Mouse (Mus musculus) heart, embryonic 16.5 days (tissue): ENCODE data around the gene Ak4. TPM values are rescaled to one million over a fixed set of nuclear protein-coding genes. Genes with fewer than 3 reads are reported as not detected.

ENCODE experiments used
- ATAC-seq: fragments of 200-750 bp; cut with Nextera tagmentation; replicated peaks from 2 replicates; pipeline ENCODE4 v1.8.0; 2017; ENCODE audit warnings: moderate number of reproducible peaks; ENCODE audit not compliant: insufficient read depth, low FRiP score; ENCODE audit errors: extremely low read depth
- H3K27ac ChIP-seq: fragments of 300-500 bp; sonication (generic); 2 replicates; pipeline ENCODE4 v1.5.1; 2014; ENCODE audit warnings: mild to moderate bottlenecking, low read length, control low read depth, moderate library complexity
- H3K27me3 ChIP-seq: fragments of 300-500 bp; sonication (generic); 2 replicates; pipeline ENCODE4 v1.6.1; 2014; ENCODE audit warnings: low read length, mixed read lengths; ENCODE audit not compliant: control insufficient read depth, insufficient read depth
- H3K36me3 ChIP-seq: fragments of 300-500 bp; sonication (generic); 2 replicates; pipeline ENCODE4 v1.6.1; 2014; ENCODE audit not compliant: control insufficient read depth, insufficient read depth
- H3K4me1 ChIP-seq: fragments of 300-500 bp; sonication (generic); 2 replicates; pipeline ENCODE4 v1.6.1; 2014; ENCODE audit warnings: low read length, mixed read lengths; ENCODE audit not compliant: control insufficient read depth, insufficient read depth
- H3K4me2 ChIP-seq: fragments of 300-500 bp; sonication (generic); 2 replicates; pipeline ENCODE4 v1.6.1; 2014; ENCODE audit warnings: low read depth, mild to moderate bottlenecking, control low read depth, low read length
- H3K4me3 ChIP-seq: fragments of 300-500 bp; sonication (generic); 2 replicates; pipeline ENCODE4 v1.5.1; 2014; ENCODE audit warnings: mild to moderate bottlenecking, control low read depth, low read length
- H3K9ac ChIP-seq: fragments of 300-500 bp; sonication (generic); 2 replicates; pipeline ENCODE4 v1.6.1; 2014; ENCODE audit warnings: low read length, control low read depth
- H3K9me3 ChIP-seq: fragments of 300-500 bp; sonication (generic); replicated peaks from 2 replicates; pipeline ENCODE4 v1.6.1; 2016; ENCODE audit warnings: low read length; ENCODE audit not compliant: control insufficient read depth
- WGBS: fragments of 180-500 bp; shearing (Covaris S2); extraction: QIAGEN DNeasy Blood & Tissue Kit; methylation state at CpG from one replicate; pipeline ENCODE4 v1.1.7; 2014; 5-methylcytosine and 5-hydroxymethylcytosine counted together
- polyA plus RNA-seq: library from polyadenylated mRNA; unstranded; fragments of >200 nt; fragmentation: Nextera tagmentation; extraction: Ambion mirVana; gene quantifications from 2 replicates; pipeline ENCODE4 v1.2.1, GENCODE M21; 2015

The Ak4 gene
- polyA plus RNA-seq, 1 experiment from 2014 or later = 23.6 TPM

DNA sequence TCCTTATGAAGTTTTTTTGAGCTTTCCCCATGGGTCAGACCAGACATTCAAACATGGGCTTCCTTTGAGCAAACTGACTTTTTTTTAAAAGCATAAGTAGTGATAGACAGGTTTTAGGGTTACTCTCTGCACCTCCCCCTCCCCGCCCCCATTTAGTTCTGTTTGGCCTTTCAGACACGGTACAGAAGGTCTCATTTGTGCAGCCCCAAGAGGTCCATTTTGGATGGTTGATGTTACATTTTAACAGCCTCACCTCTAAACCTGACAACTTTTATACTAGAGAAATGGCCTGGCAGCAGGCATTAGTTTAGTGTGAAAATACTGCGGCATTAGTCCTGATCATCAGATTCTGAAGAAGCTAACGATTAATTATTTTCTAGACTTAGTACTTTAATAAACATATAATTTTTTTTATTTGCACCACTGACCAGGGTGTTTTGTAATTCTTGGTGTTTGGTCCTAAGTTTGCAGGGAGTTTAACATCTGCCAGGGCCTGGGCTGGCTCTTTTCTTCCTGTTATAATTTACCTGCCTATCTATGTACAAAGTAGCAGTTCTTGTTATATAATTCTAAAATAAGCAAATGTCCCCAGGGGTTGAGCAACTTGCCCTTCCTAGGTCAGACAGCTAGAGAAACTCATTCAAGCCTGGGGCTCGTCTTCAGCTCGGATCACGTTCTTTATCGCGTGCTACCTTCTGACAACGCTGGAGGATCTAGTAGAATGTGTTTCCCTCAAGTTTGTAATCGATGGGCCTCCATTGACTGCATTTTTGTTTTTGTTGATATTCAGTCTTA lies 9.0 kb downstream of the Ak4 start:
- Histone ChIP-seq H3K4me2 (no peak overlapping the region), H3K27ac (no peak overlapping the region), H3K4me1 (peaks cover 5% of the 10 kb centered on the region), H3K9ac (no peak overlapping the region), H3K9me3 (no peaks in the 10 kb centered on the region), H3K36me3 (no peaks in the 10 kb centered on the region; the same call in 1 of the 2 replicates), H3K4me3 (no peak overlapping the region), H3K27me3 (no peaks in the 10 kb centered on the region)
- no peak for ATAC-seq
- 81% methylated on average over 11 of the region's 11 CpGs for WGBS

DNA sequence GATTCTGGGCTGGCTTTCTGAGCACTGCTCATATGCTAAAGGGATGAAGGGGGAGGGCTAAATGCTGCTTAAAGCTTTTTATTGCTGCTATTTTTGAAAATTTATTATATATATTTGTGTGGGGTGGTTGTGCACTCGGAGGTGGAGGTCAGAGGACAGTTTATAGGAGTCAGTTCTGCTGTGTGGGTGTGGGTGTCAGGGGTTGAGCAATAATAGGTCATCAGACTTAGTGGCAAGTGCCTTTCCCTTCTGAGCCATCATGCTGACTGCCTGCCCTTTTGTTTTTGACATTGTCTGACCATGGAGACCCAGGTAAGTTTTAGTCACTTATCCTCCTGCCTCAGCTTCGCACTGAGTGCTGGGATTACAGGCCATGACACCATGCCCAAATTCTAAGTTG lies 10.0 kb downstream of the Ak4 start:
- peaks cover 6% of the 10 kb centered on the region for H3K4me1 ChIP-seq
- no peaks in the 10 kb centered on the region for H3K36me3 ChIP-seq
- H3K27me3 ChIP-seq = no peaks in the 10 kb centered on the region
- no peak for ATAC-seq
- no peak overlapping the region for H3K9ac ChIP-seq
- 83% methylated on average over 2 of the region's 2 CpGs for WGBS
- no peak overlapping the region for H3K4me3 ChIP-seq
- no peak overlapping the region for H3K27ac ChIP-seq
- no peak overlapping the region for H3K4me2 ChIP-seq
- H3K9me3 ChIP-seq = no peaks in the 10 kb centered on the region

DNA sequence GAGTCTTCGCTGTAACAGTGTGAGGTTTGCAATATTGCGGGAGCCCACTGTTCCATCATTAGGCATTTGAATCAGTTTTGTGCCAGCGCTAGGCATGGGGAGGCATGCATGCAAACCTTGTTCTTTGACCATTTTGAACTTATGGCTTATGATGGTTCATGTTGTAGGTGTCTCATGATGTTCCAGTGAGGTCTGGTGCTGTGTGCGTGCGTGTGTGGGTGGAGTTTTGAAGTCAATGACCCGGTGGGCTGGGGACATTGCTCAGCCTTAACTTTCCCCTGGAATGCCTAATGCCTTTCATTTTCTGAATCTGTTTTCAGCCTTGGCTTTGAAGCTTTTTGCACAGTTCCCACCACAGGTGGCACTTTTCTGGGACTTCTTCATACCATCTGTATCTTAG lies 10.9 kb downstream of the Ak4 start:
- no peak for ATAC-seq
- Histone ChIP-seq H3K27ac (no peak overlapping the region), H3K27me3 (no peaks in the 10 kb centered on the region), H3K4me1 (peaks cover 6% of the 10 kb centered on the region), H3K9me3 (no peaks in the 10 kb centered on the region), H3K36me3 (no peaks in the 10 kb centered on the region), H3K4me3 (no peak overlapping the region), H3K4me2 (no peak overlapping the region), H3K9ac (no peak overlapping the region)
- WGBS = 95% methylated on average over 6 of the region's 6 CpGs

DNA sequence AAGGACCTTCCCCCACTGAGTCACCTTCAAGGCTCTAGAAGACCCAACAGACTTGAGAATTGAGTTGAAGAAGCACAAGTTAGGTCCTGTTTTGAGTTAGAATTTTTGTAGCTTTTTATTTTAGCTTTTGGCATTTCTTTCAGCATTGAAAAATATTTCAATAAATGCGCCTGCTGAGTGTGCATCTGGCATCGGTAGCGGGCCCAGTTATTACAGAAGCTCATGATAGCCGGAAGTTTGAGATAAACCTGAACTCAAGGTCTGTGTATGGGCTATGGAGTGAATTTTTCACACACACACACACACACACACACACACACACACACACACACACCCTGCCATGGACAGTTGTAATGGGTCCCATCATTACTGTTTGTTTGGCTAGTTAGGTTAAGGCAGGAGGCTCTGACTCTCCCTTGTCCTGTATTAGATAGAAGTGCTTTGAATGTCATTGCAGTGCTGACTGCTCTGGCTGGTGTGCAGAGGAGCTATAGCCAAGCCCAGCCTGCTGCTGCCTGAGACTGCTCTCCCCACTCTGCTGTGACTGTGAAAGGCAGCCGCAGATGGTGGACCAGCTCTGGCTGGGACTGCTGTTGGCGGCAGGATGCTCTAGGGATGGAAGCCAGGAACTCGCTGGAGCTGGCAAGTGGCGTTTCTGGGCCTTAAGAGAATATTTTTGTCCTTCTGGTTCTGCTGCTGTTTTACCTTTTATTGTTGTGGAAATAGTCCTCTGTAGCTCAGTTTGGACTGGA lies 17.9 kb downstream of the Ak4 start:
- H3K4me1 ChIP-seq = peaks cover 57% of the 10 kb centered on the region
- H3K4me3 ChIP-seq = no peak overlapping the region
- WGBS = 38% methylated on average over 8 of the region's 8 CpGs
- no peaks in the 10 kb centered on the region for H3K27me3 ChIP-seq
- ATAC-seq = peak; percentile 60
- peak overlapping the region; percentile 95 for H3K27ac ChIP-seq
- peak overlapping the region; percentile 56; the same call in 1 of the 2 replicates for H3K4me2 ChIP-seq
- peak overlapping the region; percentile 45 for H3K9ac ChIP-seq
- no peaks in the 10 kb centered on the region for H3K36me3 ChIP-seq
- no peaks in the 10 kb centered on the region for H3K9me3 ChIP-seq

DNA sequence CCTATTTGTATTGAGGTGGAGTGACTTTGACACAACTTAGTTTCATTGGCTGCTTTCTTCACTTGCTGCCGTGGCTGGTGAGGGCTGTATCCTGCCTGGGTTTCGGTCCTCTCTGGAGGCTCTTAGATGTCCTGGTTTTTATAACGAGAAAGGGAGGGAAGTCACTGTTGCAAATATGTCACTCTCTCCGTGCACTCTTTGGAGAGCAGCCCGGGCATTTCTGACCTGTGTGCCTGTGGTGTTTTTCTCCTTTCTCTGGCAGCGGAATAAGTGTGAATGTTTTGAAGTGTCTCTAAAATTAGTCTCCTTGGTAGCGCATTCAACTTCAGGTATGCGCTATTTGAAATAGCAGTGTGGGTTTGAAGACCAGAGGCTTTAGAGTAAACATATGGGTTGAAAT lies 19.2 kb downstream of the Ak4 start:
- no peak overlapping the region; the same call in 1 of the 2 replicates for H3K4me3 ChIP-seq
- H3K4me2 ChIP-seq = peak overlapping the region; percentile 56
- H3K9ac ChIP-seq = peak overlapping the region; percentile 21
- no peaks in the 10 kb centered on the region for H3K36me3 ChIP-seq
- no peaks in the 10 kb centered on the region for H3K9me3 ChIP-seq
- peaks cover 57% of the 10 kb centered on the region for H3K4me1 ChIP-seq
- no peaks in the 10 kb centered on the region for H3K27me3 ChIP-seq
- peak; percentile 76 for ATAC-seq
- H3K27ac ChIP-seq = peak overlapping the region; percentile 95
- WGBS = 21% methylated on average over 8 of the region's 8 CpGs

DNA sequence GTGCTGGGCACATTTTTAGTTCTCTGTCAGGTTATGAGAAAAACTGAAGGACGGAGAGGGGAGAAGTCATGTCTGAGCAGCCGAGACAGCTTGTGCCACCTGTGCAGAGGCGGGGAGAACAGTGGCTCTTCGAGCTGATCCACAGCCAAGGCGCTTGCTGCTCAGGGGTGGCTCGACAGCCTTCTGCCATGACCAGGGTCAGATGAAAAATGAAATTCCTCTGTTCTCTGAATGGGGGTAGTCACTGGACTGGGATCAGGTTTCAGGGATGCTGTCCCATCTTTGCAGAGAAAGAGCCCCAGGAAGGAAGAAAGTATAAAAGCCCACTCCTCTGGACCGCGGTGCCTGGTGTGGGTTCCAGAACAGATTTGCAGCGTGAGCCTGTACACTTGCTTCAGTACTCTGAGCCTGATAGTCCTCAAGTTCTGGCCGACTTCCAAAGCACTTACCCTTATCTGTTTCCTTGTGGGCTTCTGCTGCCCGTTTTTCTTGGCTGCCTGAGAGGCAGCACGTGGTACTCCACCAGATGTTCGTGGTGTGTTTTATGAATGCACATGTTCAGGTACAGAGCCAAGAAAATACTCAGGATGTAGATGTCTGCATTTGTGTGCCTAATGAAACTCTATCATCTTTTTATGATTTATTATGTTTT lies 20.8 kb downstream of the Ak4 start:
- Histone ChIP-seq H3K4me3 (peak overlapping the region; percentile 6; the same call in 1 of the 2 replicates), H3K9ac (peak overlapping the region; percentile 59), H3K9me3 (no peaks in the 10 kb centered on the region), H3K36me3 (no peaks in the 10 kb centered on the region), H3K4me1 (peaks cover 65% of the 10 kb centered on the region), H3K4me2 (peak overlapping the region; percentile 58), H3K27ac (peak overlapping the region; percentile 94), H3K27me3 (no peaks in the 10 kb centered on the region)
- WGBS = 8% methylated on average over 13 of the region's 13 CpGs
- peak; percentile 89 for ATAC-seq

DNA sequence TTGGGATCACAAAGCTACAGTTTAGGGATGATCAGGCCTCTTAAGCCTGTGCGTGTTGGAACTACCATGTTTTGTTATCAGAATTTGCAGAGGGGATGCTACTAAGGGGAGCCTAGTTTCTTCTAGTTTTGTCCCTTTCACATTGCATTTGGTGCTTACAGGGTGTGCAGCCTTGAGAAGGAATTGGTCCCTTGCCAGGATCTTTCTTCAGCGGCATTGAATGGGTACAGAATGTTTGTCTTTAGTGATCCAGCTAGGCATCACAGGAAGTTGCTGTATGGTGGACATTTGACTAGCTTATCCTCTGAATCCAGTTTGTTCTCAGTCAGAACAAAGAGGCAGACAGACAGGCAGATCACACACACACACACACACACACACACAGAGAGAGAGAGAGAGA lies 23.7 kb downstream of the Ak4 start:
- Histone ChIP-seq H3K4me3 (no peak overlapping the region), H3K36me3 (no peaks in the 10 kb centered on the region), H3K4me1 (peaks cover 46% of the 10 kb centered on the region), H3K27ac (no peak overlapping the region), H3K9ac (no peak overlapping the region), H3K4me2 (no peak overlapping the region), H3K27me3 (no peaks in the 10 kb centered on the region), H3K9me3 (no peaks in the 10 kb centered on the region)
- WGBS = 45% methylated on average over 2 of the region's 2 CpGs
- no peak for ATAC-seq

DNA sequence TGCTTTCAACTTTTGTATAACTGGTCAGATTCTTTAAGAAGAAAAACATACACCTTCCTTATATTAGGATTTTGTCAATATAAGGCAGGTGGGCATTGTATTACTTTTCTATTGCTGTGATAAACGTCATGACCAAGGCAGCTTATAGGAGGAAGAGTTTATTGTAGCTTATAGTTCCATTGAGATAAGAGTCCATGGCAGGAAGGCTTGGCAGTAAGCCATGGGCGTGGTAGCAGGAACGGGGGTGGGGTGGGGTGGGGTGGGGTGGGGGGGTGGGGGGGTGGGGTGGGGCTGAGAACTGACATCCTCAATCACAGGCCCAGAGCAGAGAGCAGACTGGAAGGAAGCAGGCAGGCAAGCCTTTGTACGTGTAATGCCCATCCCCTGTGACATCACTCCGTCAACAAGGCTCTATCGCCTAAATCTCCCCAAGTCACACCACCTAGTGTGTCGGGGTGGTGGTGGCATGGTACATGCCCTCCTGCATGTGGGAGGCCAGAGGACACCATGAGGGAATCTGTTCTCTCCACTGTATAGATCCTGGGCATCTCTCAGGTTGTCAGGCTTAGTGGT lies 24.4 kb downstream of the Ak4 start:
- ATAC-seq = no peak
- Histone ChIP-seq H3K4me3 (no peak overlapping the region), H3K36me3 (no peaks in the 10 kb centered on the region), H3K4me2 (no peak overlapping the region), H3K9me3 (no peaks in the 10 kb centered on the region), H3K27me3 (no peaks in the 10 kb centered on the region), H3K4me1 (peaks cover 41% of the 10 kb centered on the region), H3K9ac (no peak overlapping the region), H3K27ac (no peak overlapping the region)
- WGBS = 48% methylated on average over 7 of the region's 7 CpGs
